Mouse (Mus musculus) liver, postnatal 0 days (tissue): Measurements from ENCODE around the gene Coro1a. TPM values are rescaled to one million over a fixed set of nuclear protein-coding genes. Genes with fewer than 3 reads are reported as not detected.

Experiments used
- ATAC-seq: fragments of 200-750 bp; cut with Nextera tagmentation; 2 replicates; pipeline ENCODE4 v1.8.0; 2017; ENCODE audit warnings: mild to moderate bottlenecking, moderate library complexity
- DNase-seq: peaks from one replicate; pipeline ENCODE4 v3.0.0-alpha.2; 2016
- H3K27ac ChIP-seq: fragments of 300-500 bp; sonication (generic); 2 replicates; pipeline ENCODE4 v1.5.1; 2014; ENCODE audit warnings: antibody characterized with exemption, moderate library complexity, mild to moderate bottlenecking, low read depth
- H3K27me3 ChIP-seq: fragments of 300-500 bp; sonication (generic); 2 replicates; pipeline ENCODE4 v1.6.1; 2014; ENCODE audit warnings: low read length, control low read depth, mixed read lengths; ENCODE audit not compliant: insufficient read depth
- H3K36me3 ChIP-seq: fragments of 300-500 bp; sonication (generic); replicated peaks from 2 replicates; pipeline ENCODE4 v1.6.1; 2014; ENCODE audit warnings: mild to moderate bottlenecking, control low read depth, low read length, moderate library complexity, mixed read lengths; ENCODE audit not compliant: insufficient read depth
- H3K4me1 ChIP-seq: fragments of 300-500 bp; sonication (generic); 2 replicates; pipeline ENCODE4 v1.6.1; 2014; ENCODE audit warnings: antibody characterized with exemption, mild to moderate bottlenecking, control low read depth; ENCODE audit not compliant: insufficient read depth
- H3K4me2 ChIP-seq: fragments of 300-500 bp; sonication (generic); 2 replicates; pipeline ENCODE4 v1.6.1; 2014; ENCODE audit warnings: low read depth, mild to moderate bottlenecking, low read length, moderate library complexity, mixed read lengths
- H3K4me3 ChIP-seq: fragments of 300-500 bp; sonication (generic); 2 replicates; pipeline ENCODE4 v1.5.1; 2014; ENCODE audit warnings: low read depth, low read length
- H3K9ac ChIP-seq: fragments of 300-500 bp; sonication (generic); replicated peaks from 2 replicates; pipeline ENCODE4 v1.6.1; 2014; ENCODE audit warnings: mild to moderate bottlenecking, moderate library complexity
- H3K9me3 ChIP-seq: fragments of 300-500 bp; sonication (generic); 2 replicates; pipeline ENCODE4 v1.6.1; 2016; ENCODE audit warnings: mild to moderate bottlenecking, control low read depth, low read length, mixed read lengths
- CTCF ChIP-seq: sonication (generic); IDR thresholded peaks from 2 replicates; pipeline ENCODE4 v1.5.1; 2016; ENCODE audit warnings: antibody characterized with exemption, low read depth
- EP300 ChIP-seq: IDR thresholded peaks from 2 replicates; pipeline ENCODE4 v1.6.1; 2016; ENCODE audit warnings: antibody characterized with exemption, low read depth, mild to moderate bottlenecking
- WGBS: fragments of 180-500 bp; shearing (Covaris S2); extraction: QIAGEN DNeasy Blood & Tissue Kit; methylation state at CpG from one replicate; pipeline ENCODE4 v1.1.7; 2014; ENCODE audit not compliant: insufficient replicate concordance; 5-methylcytosine and 5-hydroxymethylcytosine counted together
- polyA plus RNA-seq: library from polyadenylated mRNA; unstranded; fragments of >200 nt; fragmentation: Nextera tagmentation; extraction: Ambion mirVana; gene quantifications from 2 replicates; pipeline ENCODE4 v1.2.1, GENCODE M21; 2015

Coro1a gene
- polyA plus RNA-seq, 1 experiment from 2014 or later: 130 TPM

GRCm38 (mm10) chr7:126697838-126698237, 9.7 kb downstream of the Coro1a start:
- Histone ChIP-seq H3K9ac (no peak overlapping the region), H3K36me3 (peaks cover 16% of the 10 kb centered on the region), H3K9me3 (no peaks in the 10 kb centered on the region), H3K27me3 (no peaks in the 10 kb centered on the region; the same call in 1 of the 2 replicates), H3K4me2 (no peak overlapping the region), H3K27ac (no peak overlapping the region), H3K4me3 (no peak overlapping the region), H3K4me1 (peaks cover 13% of the 10 kb centered on the region)
- ATAC-seq: no peak
- no peak for DNase-seq
- TF ChIP-seq EP300 (no peak), CTCF (no peak)
- 82% methylated on average over 8 of the region's 8 CpGs for WGBS

GRCm38 (mm10) chr7:126696886-126697285, 10.7 kb downstream of the Coro1a start:
- Histone ChIP-seq H3K9ac (peak overlapping the region; percentile 69), H3K27me3 (no peaks in the 10 kb centered on the region; the same call in 1 of the 2 replicates), H3K4me2 (peak overlapping the region; percentile 84), H3K4me3 (peak overlapping the region; percentile 62), H3K9me3 (no peaks in the 10 kb centered on the region), H3K36me3 (peaks cover 16% of the 10 kb centered on the region), H3K27ac (no peak overlapping the region), H3K4me1 (peaks cover 10% of the 10 kb centered on the region)
- WGBS: 60% methylated on average over 3 of the region's 3 CpGs
- no peak for TF ChIP-seq CTCF
- TF ChIP-seq EP300: no peak
- ATAC-seq: no peak
- no peak for DNase-seq

- Histone ChIP-seq H3K27me3 (no peaks in the 10 kb centered on the region), H3K36me3 (peaks cover 22% of the 10 kb centered on the region), H3K27ac (peak overlapping the region; percentile 55; the same call in 1 of the 2 replicates), H3K4me3 (peak overlapping the region; percentile 62), H3K9ac (peak overlapping the region; percentile 69), H3K4me1 (peaks cover 10% of the 10 kb centered on the region), H3K4me2 (peak overlapping the region; percentile 84), H3K9me3 (no peaks in the 10 kb centered on the region)
- no peak for DNase-seq
- WGBS: 2% methylated on average over 17 of the region's 17 CpGs
- ATAC-seq: no peak
- TF ChIP-seq EP300 (no peak), CTCF (no peak)
These were observed 11.3 kb downstream of the Coro1a start for GRCm38 (mm10) chr7:126696303-126696702.

- Histone ChIP-seq H3K27ac (peak within 1 kb of the TSS; percentile 84), H3K27me3 (no peaks in the 10 kb centered on the region), H3K36me3 (peaks cover 27% of the 10 kb centered on the region), H3K4me3 (peak within 1 kb of the TSS; percentile 62), H3K9me3 (no peaks in the 10 kb centered on the region), H3K4me1 (peaks cover 13% of the 10 kb centered on the region), H3K4me2 (peak within 1 kb of the TSS; percentile 84), H3K9ac (peak within 1 kb of the TSS; percentile 69)
- ATAC-seq (peak; percentile 95), DNase-seq (peak; percentile 96)
- TF ChIP-seq CTCF (peak; percentile 99), EP300 (peak; percentile 70; the same call in 1 of the 2 replicates)
- under 1% methylated on average over 40 of the region's 40 CpGs for WGBS
These were observed 11.9 kb downstream of the Coro1a start, which contains the start of gene Slx1b for GRCm38 (mm10) chr7:126695631-126696207. Gene Slx1b (minus strand): TSS chr7:126695784.

- Histone ChIP-seq H3K9me3 (no peaks in the 10 kb centered on the region), H3K27me3 (no peaks in the 10 kb centered on the region), H3K27ac (peak within 1 kb of the TSS; percentile 84), H3K9ac (peak within 1 kb of the TSS; percentile 69), H3K4me1 (peaks cover 13% of the 10 kb centered on the region), H3K4me3 (peak within 1 kb of the TSS; percentile 62), H3K36me3 (peaks cover 27% of the 10 kb centered on the region), H3K4me2 (peak within 1 kb of the TSS; percentile 84)
- WGBS: under 1% methylated on average over 31 of the region's 31 CpGs
- ATAC-seq (peak; percentile 72), DNase-seq (peak; percentile 79)
- TF ChIP-seq CTCF (no peak), EP300 (no peak)
These were observed 12.4 kb downstream of the Coro1a start, which contains the start of gene Bola2 for GRCm38 (mm10) chr7:126695210-126695611. Gene Bola2 (plus strand): TSS chr7:126695401.

- Histone ChIP-seq H3K4me2 (peak overlapping the region; percentile 84), H3K27ac (no peak overlapping the region), H3K27me3 (no peaks in the 10 kb centered on the region), H3K9ac (no peak overlapping the region; the same call in 1 of the 2 replicates), H3K4me1 (peaks cover 19% of the 10 kb centered on the region), H3K9me3 (no peaks in the 10 kb centered on the region), H3K36me3 (peaks cover 21% of the 10 kb centered on the region), H3K4me3 (peak overlapping the region; percentile 62)
- WGBS: 57% methylated on average over 10 of the region's 10 CpGs
- no peak for DNase-seq
- no peak for ATAC-seq
- TF ChIP-seq CTCF (no peak), EP300 (no peak)
These were observed 13.0 kb downstream of the Coro1a start for GRCm38 (mm10) chr7:126694441-126695051.
